Mouse (Mus musculus): ENCODE results near the gene Lrrc74a. TPM values are rescaled to one million over a fixed set of nuclear protein-coding genes. Genes with fewer than 3 reads are reported as not detected.

Lrrc74a gene
- total and polyA plus RNA-seq, 3 experiments = not detected

GRCm38 (mm10) chr12:86800336-86800735 lies 66.2 kb downstream of the Lrrc74a start:
- Histone ChIP-seq H3K27me3 (replicated peaks) (no peaks in the 10 kb centered on the region), H3K79me2 (replicated peaks; ENCODE audit: control insufficient read depth, extremely low read depth, insufficient read depth, poor library complexity, severe bottlenecking) (no peaks in the 10 kb centered on the region), H3K4me1 (ENCODE audit: control insufficient read depth in 1 of 2, insufficient read depth in 2 of 2) (peaks cover 36 to 76% of the 10 kb centered on the region in 2 experiments), H3K4me2 (ENCODE audit: insufficient read depth, low read depth, poor library complexity, severe bottlenecking) (peak overlapping the region; percentile 59), H3K27ac (ENCODE audit: insufficient read depth, low read depth) (peak overlapping the region; percentile 87), H3K9ac (ENCODE audit: insufficient read depth, low read depth) (peak overlapping the region; percentile 50), H3K4me3 (replicated peaks in 1 of 3; ENCODE audit: low read depth in 2 of 3, low read length in 2 of 3, poor library complexity in 1 of 3) (peak overlapping the region in 1 of 3 experiments; percentile 31), H3K9me3 (replicated peaks; ENCODE audit: low read length) (no peaks in the 10 kb centered on the region), H3K36me3 (replicated peaks in 1 of 2; ENCODE audit: control insufficient read depth in 1 of 2, insufficient read depth in 1 of 2, low read length in 1 of 2) (no peaks in the 10 kb centered on the region)
- in situ Hi-C loops (cut with MboI; ENCODE audit: low pct_ligation_motif_present, low pct_unique_long_range_greater_than_20kb, low sequenced_read_pairs) (no loop called here), dilution Hi-C loops (cut with MboI; ENCODE audit: extremely low pct_ligation_motif_present, extremely low pct_unique_long_range_greater_than_20kb, low sequenced_read_pairs) (no loop called here)
- no peak for DNase-seq (ENCODE audit: extremely low read depth)
- no peak for TF ChIP-seq PAX5 (IDR thresholded peaks at IDR 0.05; ENCODE audit: low read length)
- TF ChIP-seq MAZ (IDR thresholded peaks at IDR 0.05; ENCODE audit: low read depth, low read length) = 0 out of 2 replicates have a peak, but pooled peaks have one; percentile 48
- TF ChIP-seq NELFE (IDR thresholded peaks at IDR 0.05; ENCODE audit: low read depth, low read length) = 0 out of 2 replicates have a peak, but pooled peaks have one; percentile 35
- TF ChIP-seq HCFC1 (IDR thresholded peaks at IDR 0.05; ENCODE audit: low read depth, low read length) = peak; percentile 23; the same call in 1 of the 2 replicates
- no peak for TF ChIP-seq GABPA (IDR thresholded peaks at IDR 0.05; ENCODE audit: insufficient replicate concordance, low read depth, low read length)

GRCm38 (mm10) chr12:86800765-86801147 lies 66.6 kb downstream of the Lrrc74a start:
- DNase-seq (ENCODE audit: extremely low read depth) = peak; percentile 68
- H3K36me3 ChIP-seq (replicated peaks in 1 of 2; ENCODE audit: control insufficient read depth in 1 of 2, insufficient read depth in 1 of 2, low read length in 1 of 2) = no peaks in the 10 kb centered on the region
- TF ChIP-seq BHLHE40 (IDR thresholded peaks at IDR 0.05; ENCODE audit: low read depth, low read length) (peak; percentile 84), ELF1 (IDR thresholded peaks at IDR 0.05; ENCODE audit: low read depth, low read length) (peak; percentile 57; the same call in 1 of the 2 replicates), POLR2A (IDR thresholded peaks at IDR 0.05; ENCODE audit: low read depth, low read length) (peak; percentile 39; the same call in 1 of the 2 replicates), E2F4 (IDR thresholded peaks at IDR 0.05; ENCODE audit: insufficient replicate concordance, low read depth, low read length) (no peak), NELFE (IDR thresholded peaks at IDR 0.05; ENCODE audit: low read depth, low read length) (peak; percentile 13; the same call in 1 of the 2 replicates), ZMIZ1 (IDR thresholded peaks at IDR 0.05; ENCODE audit: low read depth, low read length) (no peak), SIN3A (IDR thresholded peaks at IDR 0.05; ENCODE audit: low read length) (0 out of 2 replicates have a peak, but pooled peaks have one; percentile 30), ZNF384 (IDR thresholded peaks at IDR 0.05; ENCODE audit: low read depth, low read length) (peak; percentile 60)
- peak overlapping the region; percentile 50 for H3K9ac ChIP-seq (ENCODE audit: insufficient read depth, low read depth)
- peak overlapping the region; percentile 89 for H3K27ac ChIP-seq (ENCODE audit: insufficient read depth, low read depth)
- peak overlapping the region; percentile 59 for H3K4me2 ChIP-seq (ENCODE audit: insufficient read depth, low read depth, poor library complexity, severe bottlenecking)
- dilution Hi-C loops (cut with MboI; ENCODE audit: extremely low pct_ligation_motif_present, extremely low pct_unique_long_range_greater_than_20kb, low sequenced_read_pairs) (no loop called here), in situ Hi-C loops (cut with MboI; ENCODE audit: low pct_ligation_motif_present, low pct_unique_long_range_greater_than_20kb, low sequenced_read_pairs) (no loop called here)
- peaks cover 32 to 75% of the 10 kb centered on the region in 2 experiments for H3K4me1 ChIP-seq (ENCODE audit: control insufficient read depth in 1 of 2, insufficient read depth in 2 of 2)
- H3K79me2 ChIP-seq (replicated peaks; ENCODE audit: control insufficient read depth, extremely low read depth, insufficient read depth, poor library complexity, severe bottlenecking) = no peaks in the 10 kb centered on the region
- H3K9me3 ChIP-seq (replicated peaks; ENCODE audit: low read length) = no peaks in the 10 kb centered on the region
- H3K4me3 ChIP-seq (replicated peaks in 1 of 3; ENCODE audit: low read depth in 2 of 3, low read length in 2 of 3, poor library complexity in 1 of 3) = peak overlapping the region; percentile 0 to 48 (median 21)
- H3K27me3 ChIP-seq (replicated peaks) = no peaks in the 10 kb centered on the region

All from CH12.LX (cell line).